Mouse (Mus musculus): ENCODE data around the gene Tomm5.
"Not testable (repeated sequence)": the region's sequence is repeated elsewhere in the genome, so short reads cannot be mapped to it uniquely, and the experiment has no call there.

Tomm5 gene

DNA sequence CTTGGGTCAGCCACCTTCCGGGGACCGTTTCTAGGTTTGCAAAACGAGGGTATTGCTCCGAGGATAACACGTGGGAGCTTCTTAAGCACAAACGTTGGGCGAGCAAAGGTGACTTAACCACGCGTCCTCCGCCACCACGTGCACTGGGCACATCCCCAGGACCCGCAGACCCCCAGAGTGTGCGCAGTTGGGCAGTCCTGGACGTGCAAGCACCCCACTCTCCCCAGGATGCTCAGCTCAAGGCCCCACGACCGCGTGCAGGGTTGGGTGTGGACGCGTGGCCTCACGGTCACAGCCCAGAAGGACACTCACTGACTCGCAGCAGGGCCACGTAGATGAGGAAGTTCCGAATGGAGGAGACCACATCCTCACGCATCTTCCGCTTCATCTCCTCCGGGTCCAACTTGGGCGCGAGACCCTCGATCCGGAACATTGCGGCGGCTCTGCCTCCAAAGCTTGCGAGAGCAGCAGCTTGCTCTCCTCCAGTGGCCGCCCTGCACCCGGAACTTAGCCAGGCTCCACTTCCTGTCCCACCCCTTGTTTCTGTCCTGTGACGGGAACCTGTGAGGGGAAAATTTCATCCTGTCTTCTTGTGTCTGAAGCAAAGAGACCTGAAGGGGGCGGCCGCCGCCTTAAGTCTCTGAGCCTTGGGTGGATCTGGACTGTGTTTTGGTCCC lies at the start of gene Tomm5:
Gene Tomm5 (minus strand): TSS at position 514 of the 677 bp plus-strand sequence.
- DNase-seq (ENCODE audit: extremely low read depth, insufficient read length, low spot score) = peak; percentile 90

DNA sequence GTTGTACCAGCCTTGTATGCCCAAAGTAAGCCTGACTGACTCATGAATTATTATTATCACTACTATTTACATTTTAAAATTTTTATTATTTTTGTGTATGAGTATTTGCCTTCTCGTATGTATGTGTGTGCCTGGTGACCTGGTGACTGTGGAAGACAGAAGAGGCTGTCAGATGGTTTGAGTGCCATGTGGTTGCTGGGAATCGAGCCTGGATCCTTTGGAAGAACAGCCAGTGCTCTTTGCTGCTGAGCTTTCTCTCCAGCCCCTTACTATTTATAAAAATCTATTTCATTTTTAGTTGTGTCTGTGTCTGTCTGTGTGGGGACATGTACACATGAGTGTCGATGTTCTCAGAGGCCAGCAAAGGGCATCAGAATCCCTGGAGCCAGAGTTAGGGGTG lies 48.5 kb upstream of the Tomm5 start:
- DNase-seq (ENCODE audit: extremely low read depth, insufficient read length, low spot score) = no peak

DNA sequence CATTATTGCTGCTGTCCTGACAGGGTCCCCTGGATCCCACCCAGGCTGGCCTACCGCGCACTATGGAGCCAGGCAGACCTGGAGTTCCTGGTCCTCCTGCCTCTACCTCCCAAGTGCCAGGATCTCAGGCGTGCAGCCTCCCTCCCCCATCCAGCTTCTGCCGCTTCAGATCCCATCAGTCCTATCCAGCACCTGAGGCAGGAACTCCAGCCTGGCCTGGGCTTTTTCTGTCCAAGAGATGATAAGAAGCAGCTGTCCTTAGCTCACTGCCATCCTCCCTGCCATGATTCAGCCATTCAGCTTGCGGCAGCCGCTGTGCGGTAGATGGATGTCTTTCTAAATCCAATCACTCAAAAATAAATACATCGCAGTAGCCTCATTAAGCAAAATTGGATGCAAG lies 35.1 kb upstream of the Tomm5 start:
- no peak for DNase-seq (ENCODE audit: extremely low read depth, insufficient read length, low spot score)

DNA sequence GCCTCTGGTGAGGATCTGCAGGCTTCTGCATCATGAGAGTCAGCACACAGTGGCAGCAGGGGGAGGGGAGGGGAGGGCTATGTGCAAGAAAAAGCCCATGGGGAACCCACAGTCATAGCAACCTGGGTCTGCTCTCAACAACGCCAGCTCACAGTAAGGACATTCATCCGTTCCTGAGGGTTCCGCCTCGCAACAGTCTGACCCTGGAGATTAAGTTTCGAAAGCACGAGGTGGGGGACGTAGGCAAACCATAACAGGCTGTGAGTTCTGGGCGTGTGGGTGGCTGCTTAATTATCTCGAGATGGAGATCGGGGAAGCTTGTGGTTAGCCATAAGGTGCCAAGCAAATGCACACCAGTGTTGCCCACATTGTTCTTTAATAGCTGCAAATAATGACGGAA lies 34.5 kb upstream of the Tomm5 start:
- DNase-seq (ENCODE audit: extremely low read depth, insufficient read length, low spot score) = no peak

DNA sequence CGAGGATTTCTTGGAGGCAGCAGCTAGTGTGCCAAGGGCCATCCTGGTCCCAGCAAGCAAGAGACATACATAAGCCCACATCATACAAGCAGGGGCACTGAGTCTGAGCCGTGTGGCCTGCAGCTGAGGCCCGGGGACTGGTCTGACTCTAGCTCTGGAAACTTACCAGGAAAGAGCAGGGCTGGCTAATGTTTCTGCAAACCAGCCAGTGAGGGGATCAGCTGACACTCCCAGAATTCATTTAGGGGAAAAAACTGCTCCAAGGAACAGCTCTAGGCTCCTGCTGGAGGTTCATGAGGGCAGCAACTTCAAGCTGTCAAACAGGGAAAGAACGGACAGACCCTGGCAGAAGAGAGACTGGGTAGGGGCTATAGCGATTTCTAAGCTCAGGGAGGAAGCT lies 33.9 kb upstream of the Tomm5 start:
- no peak for DNase-seq (ENCODE audit: extremely low read depth, insufficient read length, low spot score)

- no peak for DNase-seq (ENCODE audit: extremely low read depth, insufficient read length, low spot score)
Measured at GRCm38 (mm10) chr4:45137636-45138035, 29.7 kb upstream of the Tomm5 start.

- DNase-seq (ENCODE audit: extremely low read depth, insufficient read length, low spot score) = no peak
Measured at GRCm38 (mm10) chr4:45134471-45134870, 26.6 kb upstream of the Tomm5 start.

- DNase-seq (ENCODE audit: extremely low read depth, insufficient read length, low spot score) = no peak
Measured at GRCm38 (mm10) chr4:45131021-45131420, 23.1 kb upstream of the Tomm5 start.

DNA sequence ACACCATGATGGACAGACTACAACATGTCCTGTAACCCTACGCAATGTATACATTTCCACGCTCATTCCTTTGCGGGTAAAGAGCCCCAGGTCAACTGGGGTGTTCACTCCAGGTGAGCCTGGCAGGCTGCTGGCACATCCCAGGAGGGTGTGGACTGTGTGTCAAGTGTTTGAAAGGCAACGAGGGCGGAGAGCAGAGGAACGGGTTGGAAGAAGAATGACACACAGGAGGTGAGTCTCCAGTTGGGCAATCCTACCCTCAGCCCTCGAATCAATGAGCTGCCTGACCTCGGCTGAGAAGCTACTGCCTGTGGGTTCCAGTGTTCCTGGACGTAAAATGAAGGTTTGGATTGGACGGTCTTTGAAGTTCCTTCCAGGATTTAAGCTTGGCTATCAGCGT lies 13.4 kb upstream of the Tomm5 start:
- no peak for DNase-seq (ENCODE audit: extremely low read depth, insufficient read length, low spot score)

GRCm38 (mm10) chr4:45108456-45109110 lies 669 bp upstream of the Tomm5 start:
- DNase-seq (ENCODE audit: extremely low read depth, insufficient read length, low spot score) = no peak

DNA sequence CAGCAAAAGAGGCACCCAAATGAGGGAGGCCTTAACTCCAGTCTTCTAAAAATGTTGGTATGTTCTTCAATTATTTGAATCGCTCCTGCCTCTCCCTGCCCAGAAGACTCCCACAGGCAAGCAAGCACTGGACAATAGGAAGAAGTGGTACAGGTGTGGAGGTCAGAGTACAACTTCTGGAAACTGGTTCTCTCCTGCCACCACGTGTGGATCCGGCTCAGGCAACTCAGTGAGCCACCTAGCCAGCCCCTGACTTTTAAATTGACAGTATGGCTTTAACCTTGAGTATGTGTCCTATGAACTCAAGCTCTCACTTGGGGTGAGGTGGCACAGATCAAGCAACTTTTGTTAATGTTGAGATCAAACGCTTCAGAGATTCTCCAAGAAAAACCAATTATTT lies 848 bp downstream of the Tomm5 start:
- no peak for DNase-seq (ENCODE audit: extremely low read depth, insufficient read length, low spot score)

DNA sequence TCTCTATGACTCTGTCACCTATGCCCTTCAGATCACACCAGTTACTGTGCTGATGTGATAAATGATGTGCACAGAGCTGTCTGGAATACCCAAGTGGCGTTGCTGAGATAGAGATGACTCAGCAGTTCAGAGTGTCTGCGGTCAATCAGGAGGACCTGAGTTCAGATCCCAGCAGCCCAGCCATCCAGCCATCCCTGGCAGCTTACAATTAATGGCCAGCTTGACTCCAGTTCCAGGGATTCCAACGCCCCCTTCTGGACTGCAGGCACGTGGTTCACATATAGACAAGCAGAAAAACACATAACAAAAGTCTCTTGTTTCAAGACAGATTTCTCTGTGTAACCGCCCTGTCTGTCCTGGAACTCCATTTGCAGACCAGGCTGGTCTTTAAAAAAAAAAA lies 1.5 kb downstream of the Tomm5 start:
- peak; percentile 19 for DNase-seq (ENCODE audit: extremely low read depth, insufficient read length, low spot score)

- peak; percentile 46 for DNase-seq (ENCODE audit: extremely low read depth, insufficient read length, low spot score)
Measured at GRCm38 (mm10) chr4:45097198-45097872, 10.6 kb downstream of the Tomm5 start.

DNA sequence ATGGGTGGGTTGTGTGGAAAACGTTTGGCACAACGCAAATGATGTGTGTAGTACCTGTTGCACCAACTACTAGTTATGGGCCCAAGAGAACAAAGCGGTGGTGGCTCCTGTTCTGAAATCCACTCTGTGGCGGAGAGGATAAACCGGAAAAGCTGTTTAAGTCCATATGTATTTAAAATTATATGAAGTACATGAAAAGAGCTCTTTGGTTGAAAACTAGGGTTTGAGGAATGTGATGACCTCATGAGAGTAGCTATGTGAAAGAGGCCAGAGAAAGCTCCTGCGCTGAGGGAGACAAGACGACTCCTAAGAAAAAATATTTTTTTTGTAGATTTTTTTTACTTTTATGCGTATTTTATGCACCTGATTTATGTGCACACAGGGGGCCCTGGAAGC lies 23.0 kb downstream of the Tomm5 start:
- DNase-seq (ENCODE audit: extremely low read depth, insufficient read length, low spot score) = no peak

- peak; percentile 96 for DNase-seq (ENCODE audit: extremely low read depth, insufficient read length, low spot score)
Measured at GRCm38 (mm10) chr4:45084021-45084894, 23.7 kb downstream of the Tomm5 start, which contains the start of gene Fbxo10. Fbxo10 (minus strand) TSS chr4:45084604.

- DNase-seq (ENCODE audit: extremely low read depth, insufficient read length, low spot score) = peak; percentile 22
Measured at GRCm38 (mm10) chr4:45083487-45083886, 24.4 kb downstream of the Tomm5 start.

DNA sequence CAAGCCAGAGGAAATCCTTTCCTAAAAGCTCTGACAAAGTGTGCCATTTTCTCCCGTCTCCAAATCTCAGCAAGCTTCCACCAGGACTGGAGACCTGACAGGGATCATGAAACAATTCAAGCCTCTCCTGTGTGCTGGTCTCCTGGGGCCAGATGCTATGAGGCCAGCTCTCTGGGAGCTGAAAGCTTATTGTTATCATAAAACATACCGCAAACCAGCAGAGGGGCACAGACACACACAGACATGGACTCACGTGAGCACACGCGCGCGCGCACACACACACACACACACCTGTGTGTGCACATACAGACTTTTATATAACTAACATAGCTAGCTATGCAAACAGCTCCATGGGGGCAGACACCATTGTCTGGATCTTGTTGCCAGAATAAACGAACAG lies 25.0 kb downstream of the Tomm5 start:
- no peak for DNase-seq (ENCODE audit: extremely low read depth, insufficient read length, low spot score)

DNA sequence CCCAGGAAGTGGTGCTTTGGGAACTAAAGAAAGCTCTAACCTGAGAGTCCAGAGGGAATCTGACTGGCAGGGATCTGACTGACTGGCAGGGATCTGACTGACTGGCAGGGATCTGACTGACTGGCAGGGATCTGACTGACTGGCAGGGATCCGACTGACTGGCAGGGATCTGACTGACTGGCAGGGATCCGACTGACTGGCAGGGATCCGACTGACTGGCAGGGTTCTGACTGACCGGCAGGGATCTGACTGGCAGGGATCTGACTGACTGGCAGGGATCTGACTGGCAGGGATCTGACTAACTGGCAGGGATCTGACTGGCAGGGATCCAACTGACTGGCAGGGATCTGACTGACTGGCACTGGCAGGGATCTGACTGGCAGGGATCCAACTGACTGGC lies 26.9 kb downstream of the Tomm5 start:
- DNase-seq (ENCODE audit: extremely low read depth, insufficient read length, low spot score) = not testable (repeated sequence)

- DNase-seq (ENCODE audit: extremely low read depth, insufficient read length, low spot score) = no peak
Measured at GRCm38 (mm10) chr4:45073544-45073943, 34.4 kb downstream of the Tomm5 start.

DNA sequence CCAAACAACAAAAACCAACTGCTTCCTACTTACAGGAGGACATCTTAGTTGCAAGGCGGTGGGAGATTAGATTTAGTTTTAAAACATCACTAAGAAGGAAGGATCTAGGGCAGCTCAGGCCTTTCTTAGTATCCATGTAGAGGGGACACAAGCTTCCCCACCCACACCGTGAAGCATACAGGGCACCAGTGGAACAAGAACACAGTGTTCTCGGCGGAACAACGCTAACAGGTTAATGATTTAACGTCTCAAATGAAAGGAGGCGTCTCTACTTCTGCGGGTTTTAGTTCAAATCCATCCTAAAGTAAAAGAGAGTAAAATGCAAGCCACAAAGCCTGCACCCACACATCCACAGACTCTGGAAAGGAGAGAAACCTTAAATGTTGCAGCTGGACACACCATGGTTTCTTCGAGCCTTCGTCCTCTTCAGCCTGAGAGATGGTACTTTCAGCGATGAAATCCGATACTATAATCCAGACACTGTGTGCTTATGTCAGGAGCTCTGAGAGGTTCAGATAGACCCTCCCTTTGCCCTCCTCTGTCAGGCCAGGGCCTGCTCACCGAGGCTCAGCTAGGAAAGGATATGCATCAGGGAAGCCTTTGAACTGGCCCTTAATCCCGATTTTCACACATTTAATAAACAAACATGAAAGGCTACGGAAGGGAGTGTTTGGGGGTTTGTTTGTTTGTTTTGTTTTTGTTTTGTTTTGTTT lies 35.5 kb downstream of the Tomm5 start:
- no peak for DNase-seq (ENCODE audit: extremely low read depth, insufficient read length, low spot score)
